ENCODE assay signal across 22 mouse cellular contexts in the genomic region with DNA sequence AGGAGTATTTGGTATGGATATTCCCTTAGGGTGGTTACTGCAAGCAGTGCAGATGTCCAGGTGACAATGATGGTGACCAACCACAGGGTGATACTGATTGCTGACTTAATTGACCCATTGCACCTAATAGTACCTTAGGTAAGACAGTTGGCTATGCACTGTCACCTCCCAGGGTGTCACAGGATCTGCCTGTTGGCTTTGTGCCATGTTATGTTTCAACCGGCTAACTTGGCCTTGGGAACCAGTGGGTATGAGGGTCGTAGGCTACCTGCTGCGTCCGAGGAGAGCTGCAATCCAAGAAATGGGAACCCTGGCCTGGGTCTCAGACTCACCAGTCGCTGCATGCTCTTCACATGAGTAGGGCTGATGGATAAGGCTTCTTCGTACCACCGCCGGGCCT.
"Had no signal": no experiment of that assay in that cellular context is flagged by ENCODE, and none has a peak within 500 bp of the region (broad histone marks: within the 10 kb centered on the region; RNA-seq: fewer than 3 reads in every experiment).

No protein-coding gene starts in this region.

- H3K4me3 ChIP-seq: heart, adult 2 months; heart, embryonic 13.5 days; heart, embryonic 15.5 days; hindbrain, embryonic 13.5 days; hindbrain, embryonic 15.5 days; limb, embryonic 13.5 days; limb, embryonic 15.5 days; liver, embryonic 12.5 days had no signal

- H3K9ac ChIP-seq: heart, embryonic 13.5 days; heart, embryonic 15.5 days; hindbrain, embryonic 13.5 days; hindbrain, embryonic 15.5 days; limb, embryonic 13.5 days; limb, embryonic 15.5 days; liver, embryonic 12.5 days; liver, embryonic 14.5 days had no signal

- H3K4me2 ChIP-seq: heart, embryonic 11.5 days; heart, embryonic 13.5 days; heart, embryonic 15.5 days; hindbrain, embryonic 13.5 days; hindbrain, embryonic 15.5 days; limb, embryonic 13.5 days; limb, embryonic 15.5 days; liver, embryonic 12.5 days had no signal

- ATAC-seq: intestine, embryonic 16.5 days; liver, embryonic 12.5 days had no signal

- H3K36me3 ChIP-seq: liver, embryonic 12.5 days had no signal

- DNase-seq: gastrocnemius, postnatal 14 days; gastrocnemius, postnatal 36 days; heart, adult 11 months; heart, adult 2 months; heart, postnatal 14 days; heart, postnatal 36 days; kidney, adult 11 months; kidney, adult 8-10 months; kidney, postnatal 14 days; kidney, postnatal 36 days; layer of hippocampus, adult 9-11 months; layer of hippocampus, postnatal 36 days had no signal

- H3K9me3 ChIP-seq: heart, embryonic 13.5 days; heart, embryonic 15.5 days; hindbrain, embryonic 13.5 days; hindbrain, embryonic 15.5 days; limb, embryonic 13.5 days; limb, embryonic 15.5 days; liver, embryonic 12.5 days had no signal

- H3K27me3 ChIP-seq: heart, embryonic 13.5 days; heart, embryonic 15.5 days; hindbrain, embryonic 13.5 days; hindbrain, embryonic 15.5 days; limb, embryonic 13.5 days; limb, embryonic 15.5 days; liver, embryonic 12.5 days had no signal

- H3K4me1 ChIP-seq: heart, embryonic 13.5 days; heart, embryonic 15.5 days; limb, embryonic 13.5 days; limb, embryonic 15.5 days; liver, embryonic 12.5 days had no signal

- H3K27ac ChIP-seq: heart, adult 2 months; heart, embryonic 13.5 days; heart, embryonic 15.5 days; hindbrain, embryonic 13.5 days; hindbrain, embryonic 15.5 days; limb, embryonic 13.5 days; limb, embryonic 15.5 days; liver, embryonic 12.5 days; liver, embryonic 14.5 days had no signal
